Mouse (Mus musculus) spleen, adult 2 months (tissue): Measurements from ENCODE around the gene Pknox2.

ENCODE experiments used
- CTCF ChIP-seq: fragments of 200-500 bp; IDR thresholded peaks from 2 replicates; pipeline ENCODE4 v1.5.1; 2011; ENCODE audit warnings: mild to moderate bottlenecking, inconsistent platforms; ENCODE audit not compliant: insufficient read depth, insufficient read length, insufficient replicate concordance; ENCODE audit errors: extremely low read depth
- POLR2A ChIP-seq: fragments of 200-500 bp; IDR thresholded peaks from 2 replicates; pipeline ENCODE4 v1.6.1; 2011; ENCODE audit warnings: low read depth, low read length, inconsistent platforms

GRCm38 (mm10) chr9:37085370-37085769 lies 61.8 kb downstream of the Pknox2 start:
- TF ChIP-seq CTCF (no peak), POLR2A (no peak)
